Mouse (Mus musculus) retina, postnatal 1 day (tissue): Measurements from ENCODE around the gene Tsen34.

Experiments used
- DNase-seq: peaks from one replicate; pipeline ENCODE4 v3.0.0-alpha.2; 2012

The Tsen34 gene

GRCm38 (mm10) chr7:3692382-3692986 is at the start of gene Tsen34:
Gene Tsen34 (plus strand): TSS chr7:3692863.
- DNase-seq = no peak

GRCm38 (mm10) chr7:3643412-3643811 is 49.3 kb upstream of the Tsen34 start:
- DNase-seq = no peak

- DNase-seq = no peak
Measured at GRCm38 (mm10) chr7:3643843-3644242, 48.8 kb upstream of the Tsen34 start.

GRCm38 (mm10) chr7:3644348-3644671 is 48.4 kb upstream of the Tsen34 start:
- no peak for DNase-seq

- peak; percentile 100 for DNase-seq
Measured at GRCm38 (mm10) chr7:3644672-3645487, 47.8 kb upstream of the Tsen34 start, which contains the start of gene Cnot3. Gene Cnot3 (plus strand): TSS chr7:3645268.

- DNase-seq = no peak
Measured at GRCm38 (mm10) chr7:3645488-3646025, 47.1 kb upstream of the Tsen34 start.

- no peak for DNase-seq
Measured at GRCm38 (mm10) chr7:3646188-3646587, 46.5 kb upstream of the Tsen34 start.

GRCm38 (mm10) chr7:3646641-3647040 is 46.0 kb upstream of the Tsen34 start:
- no peak for DNase-seq

- DNase-seq = no peak
Measured at GRCm38 (mm10) chr7:3656966-3657365, 35.7 kb upstream of the Tsen34 start.

GRCm38 (mm10) chr7:3658578-3658977 is 34.1 kb upstream of the Tsen34 start:
- DNase-seq = no peak

- DNase-seq = no peak
Measured at GRCm38 (mm10) chr7:3664524-3665214, 28.0 kb upstream of the Tsen34 start.

GRCm38 (mm10) chr7:3665215-3666114 is 27.2 kb upstream of the Tsen34 start, which contains the start of gene Leng1:
Gene Leng1 (minus strand): TSS chr7:3665840.
- DNase-seq = peak; percentile 99

- peak; percentile 5 for DNase-seq
Measured at GRCm38 (mm10) chr7:3666921-3667391, 25.7 kb upstream of the Tsen34 start.

GRCm38 (mm10) chr7:3674507-3675227 is 18.0 kb upstream of the Tsen34 start:
- peak; percentile 88 for DNase-seq

GRCm38 (mm10) chr7:3675228-3675548 is 17.5 kb upstream of the Tsen34 start:
- no peak for DNase-seq

- no peak for DNase-seq
Measured at GRCm38 (mm10) chr7:3676371-3676770, 16.3 kb upstream of the Tsen34 start.

- no peak for DNase-seq
Measured at GRCm38 (mm10) chr7:3677342-3677741, 15.3 kb upstream of the Tsen34 start, which contains the start of gene Tmc4. Gene Tmc4 (minus strand): TSS chr7:3677553.

- DNase-seq = no peak
Measured at GRCm38 (mm10) chr7:3683908-3684550, 8.6 kb upstream of the Tsen34 start.

- no peak for DNase-seq
Measured at GRCm38 (mm10) chr7:3684698-3685097, 8.0 kb upstream of the Tsen34 start.

- no peak for DNase-seq
Measured at GRCm38 (mm10) chr7:3685400-3686187, 7.1 kb upstream of the Tsen34 start.
